Mouse (Mus musculus) neural tube, embryonic 14.5 days (tissue): Measurements from ENCODE around the gene Ebf3. TPM values are rescaled to one million over a fixed set of nuclear protein-coding genes. Genes with fewer than 3 reads are reported as not detected.

Experiments
- ATAC-seq: fragments of 200-750 bp; cut with Nextera tagmentation; 2 replicates; pipeline ENCODE4 v1.8.0; 2017; ENCODE audit warnings: low read depth, mild to moderate bottlenecking, moderate TSS enrichment, moderate library complexity
- H3K27ac ChIP-seq: fragments of 300-500 bp; sonication (generic); 2 replicates; pipeline ENCODE4 v1.5.1; 2014; ENCODE audit warnings: low read depth, mild to moderate bottlenecking, control low read depth, low read length, moderate library complexity, mixed read lengths
- H3K27me3 ChIP-seq: fragments of 300-500 bp; sonication (generic); 2 replicates; pipeline ENCODE4 v1.6.1; 2014; ENCODE audit warnings: low read length; ENCODE audit not compliant: control insufficient read depth, insufficient read depth
- H3K36me3 ChIP-seq: fragments of 300-500 bp; sonication (generic); 2 replicates; pipeline ENCODE4 v1.6.1; 2014; ENCODE audit warnings: low read length, mixed read lengths; ENCODE audit not compliant: control insufficient read depth, insufficient read depth
- H3K4me1 ChIP-seq: fragments of 300-500 bp; sonication (generic); 2 replicates; pipeline ENCODE4 v1.6.1; 2014; ENCODE audit warnings: low read length; ENCODE audit not compliant: control insufficient read depth, insufficient read depth
- H3K4me2 ChIP-seq: fragments of 300-500 bp; sonication (generic); 2 replicates; pipeline ENCODE4 v1.6.1; 2014; ENCODE audit warnings: mild to moderate bottlenecking, low read depth, low read length, control low read depth
- H3K4me3 ChIP-seq: fragments of 300-500 bp; sonication (generic); 2 replicates; pipeline ENCODE4 v1.5.1; 2014; ENCODE audit warnings: low read depth, low read length, control low read depth, mixed read lengths
- H3K9ac ChIP-seq: fragments of 300-500 bp; sonication (generic); replicated peaks from 2 replicates; pipeline ENCODE4 v1.6.1; 2014; ENCODE audit warnings: low read depth, mild to moderate bottlenecking, control low read depth, low read length, mixed read lengths
- H3K9me3 ChIP-seq: fragments of 300-500 bp; sonication (generic); 2 replicates; pipeline ENCODE4 v1.6.1; 2016; ENCODE audit warnings: low read length; ENCODE audit not compliant: control insufficient read depth
- WGBS: fragments of 180-500 bp; shearing (Covaris S2); extraction: QIAGEN DNeasy Blood & Tissue Kit; methylation state at CpG from one replicate; pipeline ENCODE4 v1.1.7; 2014; 5-methylcytosine and 5-hydroxymethylcytosine counted together
- polyA plus RNA-seq: library from polyadenylated mRNA; unstranded; fragments of >200 nt; fragmentation: Nextera tagmentation; extraction: Ambion mirVana; gene quantifications from 2 replicates; pipeline ENCODE4 v1.2.1, GENCODE M21; 2014

Gene Ebf3
- polyA plus RNA-seq, 1 experiment from 2014 or later = 46.9 TPM

DNA sequence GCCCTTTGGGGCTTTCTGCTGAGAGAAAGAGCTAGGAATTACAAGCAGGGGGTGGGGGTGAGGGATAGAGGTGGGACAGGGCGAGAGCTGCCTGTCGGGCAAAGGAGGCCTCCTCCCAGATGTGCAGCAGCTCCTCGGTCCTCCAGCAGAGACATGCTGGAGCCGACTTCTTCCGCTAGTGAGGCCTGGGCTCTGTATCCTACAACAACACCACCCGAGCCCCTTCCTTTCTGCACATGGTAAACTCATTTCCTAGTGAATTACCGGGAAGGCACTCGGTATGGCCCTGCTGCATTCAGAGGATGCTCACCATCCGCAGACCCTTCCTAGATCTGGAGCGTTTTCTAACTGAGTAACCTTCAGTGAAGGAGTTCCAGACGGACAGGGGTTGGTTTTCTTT lies 14.1 kb downstream of the Ebf3 start:
- no peak for ATAC-seq
- H3K27ac ChIP-seq = peak overlapping the region; percentile 72
- peak overlapping the region; percentile 41 for H3K9ac ChIP-seq
- no peaks in the 10 kb centered on the region for H3K27me3 ChIP-seq
- H3K4me1 ChIP-seq = peaks cover 64% of the 10 kb centered on the region
- H3K36me3 ChIP-seq = peaks cover 6% of the 10 kb centered on the region; the same call in 1 of the 2 replicates
- H3K4me3 ChIP-seq = peak overlapping the region; percentile 13; the same call in 1 of the 2 replicates
- no peaks in the 10 kb centered on the region for H3K9me3 ChIP-seq
- WGBS = 53% methylated on average over 11 of the region's 11 CpGs
- peak overlapping the region; percentile 63 for H3K4me2 ChIP-seq

DNA sequence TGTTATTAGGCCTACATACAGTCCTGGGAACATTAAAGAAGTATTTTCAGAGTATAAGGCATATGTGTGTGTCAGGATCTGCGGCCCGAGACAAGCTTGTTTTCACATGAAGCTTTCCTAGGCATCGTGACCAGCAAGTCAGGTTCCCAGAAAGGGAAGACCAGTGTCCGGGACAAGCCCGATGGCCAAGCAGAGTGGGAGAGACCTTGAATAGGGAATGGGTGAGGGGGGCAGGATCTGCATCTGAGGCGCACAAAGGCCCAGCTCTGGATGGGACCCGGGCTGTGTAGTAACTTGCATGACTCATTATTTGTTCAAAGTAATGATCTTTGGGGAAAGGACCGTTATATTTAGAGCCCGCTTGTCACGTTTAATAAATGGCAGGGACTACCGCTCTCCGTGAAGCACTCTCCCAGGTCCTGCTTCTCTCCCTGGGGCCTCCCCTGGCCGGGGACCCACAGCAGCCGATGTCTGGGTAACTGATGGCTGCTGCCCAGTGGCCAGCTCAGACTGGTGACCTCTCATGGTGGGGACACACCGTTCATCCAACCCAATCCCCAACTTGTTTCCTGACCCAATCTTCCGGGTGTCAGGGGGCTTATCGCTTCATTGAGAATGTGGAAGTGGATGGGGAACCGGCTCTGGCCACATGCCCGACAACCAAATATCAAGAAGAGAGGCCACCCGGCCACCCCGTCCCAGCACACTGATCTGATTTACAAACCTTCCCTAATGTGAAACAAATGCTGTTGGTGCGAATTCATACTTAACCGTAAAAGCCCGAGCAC lies 16.5 kb downstream of the Ebf3 start:
- Histone ChIP-seq H3K27ac (peak overlapping the region; percentile 79), H3K9me3 (no peaks in the 10 kb centered on the region), H3K36me3 (peaks cover 6% of the 10 kb centered on the region; the same call in 1 of the 2 replicates), H3K4me2 (peak overlapping the region; percentile 63), H3K4me3 (no peak overlapping the region; the same call in 1 of the 2 replicates), H3K4me1 (peaks cover 67% of the 10 kb centered on the region), H3K9ac (peak overlapping the region; percentile 41; the same call in 1 of the 2 replicates), H3K27me3 (no peaks in the 10 kb centered on the region)
- ATAC-seq = no peak
- WGBS = 38% methylated on average over 24 of the region's 24 CpGs

DNA sequence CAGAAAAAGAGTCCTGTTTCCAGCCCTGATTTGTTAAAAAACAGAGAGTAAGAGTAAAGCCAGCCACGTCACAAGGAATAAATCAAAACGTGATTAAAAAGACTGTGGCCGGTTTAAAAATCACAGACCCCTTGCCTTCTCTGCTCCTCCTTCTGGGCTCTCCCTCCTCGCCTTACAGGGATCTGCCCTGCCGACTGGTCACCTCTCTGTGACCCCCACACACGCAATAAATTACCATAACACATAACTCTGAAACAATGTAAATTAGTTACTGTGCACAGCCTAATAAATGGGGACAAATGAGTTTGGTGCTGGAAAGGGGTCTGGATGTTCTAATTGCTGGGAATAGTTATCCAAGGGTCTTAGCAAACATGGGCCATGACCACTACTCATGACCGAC lies 17.1 kb downstream of the Ebf3 start:
- Histone ChIP-seq H3K9ac (peak overlapping the region; percentile 41; the same call in 1 of the 2 replicates), H3K27me3 (no peaks in the 10 kb centered on the region), H3K4me1 (peaks cover 66% of the 10 kb centered on the region), H3K4me2 (peak overlapping the region; percentile 63), H3K36me3 (peaks cover 6% of the 10 kb centered on the region; the same call in 1 of the 2 replicates), H3K4me3 (peak overlapping the region; percentile 7; the same call in 1 of the 2 replicates), H3K9me3 (no peaks in the 10 kb centered on the region), H3K27ac (peak overlapping the region; percentile 79)
- no peak for ATAC-seq
- WGBS = 24% methylated on average over 7 of the region's 7 CpGs

DNA sequence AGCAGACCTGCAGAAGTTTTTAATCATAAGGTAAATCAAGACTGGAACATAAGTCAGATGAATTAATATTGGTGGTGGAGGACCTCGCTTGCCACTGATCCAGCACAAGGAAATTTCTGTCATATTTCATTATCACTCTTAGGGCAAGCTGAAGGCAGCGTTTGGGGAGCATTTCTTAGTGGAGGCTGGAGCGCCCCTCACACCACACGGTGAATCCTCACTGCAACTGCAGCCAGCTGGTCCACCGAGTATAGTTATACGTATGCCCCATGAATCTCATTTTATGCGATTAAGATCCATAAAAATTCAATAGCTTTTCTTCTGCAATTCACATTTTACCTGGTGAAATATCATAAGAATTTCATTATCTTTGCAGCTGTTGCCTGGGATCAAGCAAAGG lies 18.6 kb downstream of the Ebf3 start:
- Histone ChIP-seq H3K36me3 (peaks cover 6% of the 10 kb centered on the region; the same call in 1 of the 2 replicates), H3K9ac (no peak overlapping the region), H3K9me3 (no peaks in the 10 kb centered on the region), H3K27me3 (no peaks in the 10 kb centered on the region), H3K4me3 (no peak overlapping the region), H3K27ac (no peak overlapping the region), H3K4me1 (peaks cover 51% of the 10 kb centered on the region), H3K4me2 (peak overlapping the region; percentile 12; the same call in 1 of the 2 replicates)
- WGBS = 36% methylated on average over 7 of the region's 7 CpGs
- no peak for ATAC-seq

DNA sequence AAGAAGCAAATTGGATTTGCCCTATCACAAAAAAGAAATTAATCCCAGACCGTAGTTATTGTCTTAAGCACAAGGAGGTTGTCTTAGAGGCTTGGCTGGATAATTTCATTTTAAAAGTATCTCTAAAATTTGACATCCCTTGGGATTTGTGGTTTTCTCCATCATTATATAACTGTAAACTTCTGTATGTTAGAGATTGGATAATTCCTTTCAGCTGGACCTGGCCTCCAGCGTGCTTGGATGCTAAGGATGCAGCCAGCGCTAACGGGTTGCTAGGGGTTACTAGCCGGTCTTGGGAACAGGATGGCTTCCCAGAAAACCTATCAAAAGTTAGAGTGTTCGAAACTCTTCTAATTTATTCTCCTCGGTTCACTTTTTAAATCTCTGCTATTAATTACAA lies 19.8 kb downstream of the Ebf3 start:
- Histone ChIP-seq H3K27me3 (no peaks in the 10 kb centered on the region), H3K27ac (no peak overlapping the region), H3K9ac (no peak overlapping the region), H3K36me3 (no peaks in the 10 kb centered on the region), H3K9me3 (no peaks in the 10 kb centered on the region), H3K4me2 (no peak overlapping the region), H3K4me3 (no peak overlapping the region), H3K4me1 (peaks cover 48% of the 10 kb centered on the region)
- WGBS = 53% methylated on average over 7 of the region's 7 CpGs
- ATAC-seq = no peak

DNA sequence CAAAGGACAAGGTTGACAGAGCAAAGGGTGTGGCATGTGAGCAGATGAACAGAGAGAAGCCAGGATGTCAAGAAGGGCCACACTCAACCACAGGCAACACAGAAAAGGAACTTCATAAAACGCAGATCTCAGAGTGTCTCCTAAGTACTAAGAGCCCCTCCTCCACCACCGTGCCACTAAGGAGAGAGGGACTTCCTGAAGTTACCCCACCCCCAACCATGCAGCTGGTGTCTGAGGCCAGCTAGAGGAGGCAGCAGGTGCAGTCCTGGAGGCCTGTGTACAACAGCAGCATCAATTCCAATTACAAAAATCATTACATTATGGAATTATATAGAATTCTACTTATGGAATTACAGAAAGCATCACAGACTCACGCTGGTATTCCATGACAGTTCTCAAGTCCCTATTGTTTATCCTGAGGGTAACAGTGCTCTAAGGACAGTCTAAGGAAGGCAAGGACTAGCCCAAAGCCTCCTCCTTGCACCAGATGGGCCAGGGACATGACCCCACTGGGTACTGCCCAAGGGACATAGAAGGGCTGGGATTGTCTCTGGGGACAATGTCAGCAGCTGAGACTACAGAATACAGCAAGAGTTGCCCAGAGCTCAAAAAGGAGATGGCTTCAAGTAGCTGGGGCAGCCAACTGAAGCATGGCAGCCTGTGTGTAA lies 24.8 kb downstream of the Ebf3 start:
- H3K9ac ChIP-seq = no peak overlapping the region
- H3K27ac ChIP-seq = no peak overlapping the region
- no peaks in the 10 kb centered on the region for H3K36me3 ChIP-seq
- peaks cover 32% of the 10 kb centered on the region for H3K4me1 ChIP-seq
- no peak overlapping the region for H3K4me2 ChIP-seq
- 35% methylated on average over 3 of the region's 3 CpGs for WGBS
- ATAC-seq = peak; percentile 47; the same call in 1 of the 2 replicates
- H3K9me3 ChIP-seq = no peaks in the 10 kb centered on the region
- no peak overlapping the region for H3K4me3 ChIP-seq
- H3K27me3 ChIP-seq = no peaks in the 10 kb centered on the region

DNA sequence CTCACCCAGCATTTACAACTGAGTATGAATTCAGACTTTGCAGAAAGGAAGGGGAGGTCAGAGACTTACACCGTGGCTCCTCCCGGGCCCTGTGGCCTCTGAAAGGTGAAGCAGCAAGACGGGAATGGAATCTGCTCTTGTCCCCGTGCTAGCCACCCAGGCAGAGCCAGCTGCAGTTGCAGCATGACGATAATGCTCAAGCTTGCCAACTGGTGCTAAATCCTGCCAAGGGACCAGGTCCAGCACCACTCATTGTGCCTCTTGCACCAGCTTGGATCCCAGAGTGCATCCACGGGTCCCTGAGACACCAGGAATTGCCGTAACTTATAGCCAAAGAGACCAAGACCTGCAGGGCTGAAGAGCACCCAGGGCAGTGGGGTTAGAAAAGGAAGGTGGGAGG lies 36.1 kb downstream of the Ebf3 start:
- WGBS = 82% methylated on average over 7 of the region's 7 CpGs
- no peak overlapping the region; the same call in 1 of the 2 replicates for H3K27ac ChIP-seq
- no peaks in the 10 kb centered on the region for H3K9me3 ChIP-seq
- peaks cover 18% of the 10 kb centered on the region for H3K4me1 ChIP-seq
- H3K27me3 ChIP-seq = no peaks in the 10 kb centered on the region
- ATAC-seq = no peak
- H3K36me3 ChIP-seq = 0 out of 2 replicates have a peak, but pooled peaks cover 2% of the 10 kb centered on the region
- no peak overlapping the region for H3K4me3 ChIP-seq
- no peak overlapping the region for H3K9ac ChIP-seq
- no peak overlapping the region for H3K4me2 ChIP-seq

DNA sequence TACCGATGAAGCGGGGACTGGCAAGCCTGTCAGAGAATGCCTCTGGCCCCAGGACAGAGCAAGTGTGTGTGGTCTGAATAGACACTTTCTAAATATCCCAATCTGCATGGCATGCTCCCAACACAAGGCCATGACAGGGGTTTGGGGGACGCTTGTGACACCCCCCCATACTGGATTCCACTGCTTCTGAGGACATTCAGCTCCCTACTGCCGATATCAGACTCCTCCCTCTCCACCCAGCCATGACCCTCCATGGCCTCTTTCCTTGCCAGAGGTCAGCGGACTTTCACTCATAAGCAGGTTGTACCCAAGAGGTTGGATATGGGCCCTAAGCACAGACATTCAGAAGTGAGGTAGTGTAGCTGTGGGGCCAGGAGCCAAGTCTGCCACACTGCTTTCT lies 36.5 kb downstream of the Ebf3 start:
- Histone ChIP-seq H3K4me2 (no peak overlapping the region), H3K27ac (no peak overlapping the region), H3K27me3 (no peaks in the 10 kb centered on the region), H3K4me3 (no peak overlapping the region), H3K4me1 (peaks cover 18% of the 10 kb centered on the region), H3K9ac (no peak overlapping the region), H3K36me3 (0 out of 2 replicates have a peak, but pooled peaks cover 2% of the 10 kb centered on the region), H3K9me3 (no peaks in the 10 kb centered on the region)
- ATAC-seq = no peak
- WGBS = 88% methylated on average over 5 of the region's 5 CpGs

DNA sequence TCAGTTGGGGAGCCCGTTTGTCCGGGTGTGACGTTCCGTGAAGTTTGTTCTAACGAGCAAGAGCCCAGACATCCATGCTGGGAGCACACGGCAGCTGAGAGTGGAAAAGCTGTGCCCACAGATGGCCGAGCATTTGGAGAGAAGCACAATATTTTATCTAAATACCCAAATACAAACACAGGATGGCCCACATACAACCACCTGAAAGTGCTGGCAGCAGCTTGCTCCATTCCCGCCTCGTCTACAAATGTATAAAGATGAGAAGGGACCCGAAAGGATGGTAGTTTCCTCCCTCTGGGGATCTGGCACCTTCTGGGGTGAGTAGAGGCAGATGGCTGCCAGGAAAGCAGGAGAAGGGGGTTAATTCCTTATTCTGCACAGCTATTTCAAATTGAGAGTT lies 42.0 kb downstream of the Ebf3 start:
- no peak overlapping the region for H3K27ac ChIP-seq
- H3K4me2 ChIP-seq = no peak overlapping the region
- ATAC-seq = no peak
- no peak overlapping the region for H3K9ac ChIP-seq
- H3K9me3 ChIP-seq = no peaks in the 10 kb centered on the region
- WGBS = 65% methylated on average over 10 of the region's 10 CpGs
- H3K4me1 ChIP-seq = peaks cover 48% of the 10 kb centered on the region
- no peaks in the 10 kb centered on the region for H3K27me3 ChIP-seq
- H3K36me3 ChIP-seq = 0 out of 2 replicates have a peak, but pooled peaks cover 2% of the 10 kb centered on the region
- H3K4me3 ChIP-seq = no peak overlapping the region
